Mouse (Mus musculus) telencephalon, adult 2 months (tissue): ENCODE measurements at regions not wholly inside any gene's neighbourhood (a gene's known extent, or its start where the extent isn't known, plus 50 kb on each side); places are given as distances from the start of the nearest gene placed in this dataset.

Experiments
- DNase-seq: peaks from one replicate; pipeline ENCODE4 v3.0.0-alpha.2; 2011; ENCODE audit warnings: low read depth, low spot score

- DNase-seq, result no peak
Observed at GRCm38 (mm10) chr12:77976952-77977351, 217.1 kb upstream of the Gm6657 start.

GRCm38 (mm10) chr12:77986738-77987137, 207.3 kb upstream of the Gm6657 start:
- DNase-seq, result no peak

GRCm38 (mm10) chr12:77989766-77990165, 204.3 kb upstream of the Gm6657 start:
- DNase-seq, result no peak

GRCm38 (mm10) chr12:77991627-77992026, 202.4 kb upstream of the Gm6657 start:
- no peak for DNase-seq

- no peak for DNase-seq
Observed at GRCm38 (mm10) chr12:77994176-77994575, 199.9 kb upstream of the Gm6657 start.

- DNase-seq, result peak; percentile 69
Observed at GRCm38 (mm10) chr12:77997916-77998315, 196.1 kb upstream of the Gm6657 start.

- no peak for DNase-seq
Observed at GRCm38 (mm10) chr12:78000401-78000800, 193.6 kb upstream of the Gm6657 start.

GRCm38 (mm10) chr12:78001846-78002245, 192.2 kb upstream of the Gm6657 start:
- peak; percentile 94 for DNase-seq

GRCm38 (mm10) chr12:78033766-78034165, 160.3 kb upstream of the Gm6657 start:
- DNase-seq, result no peak

- no peak for DNase-seq
Observed at GRCm38 (mm10) chr12:78046582-78046981, 147.5 kb upstream of the Gm6657 start.

- DNase-seq, result no peak
Observed at GRCm38 (mm10) chr12:78055956-78056355, 138.1 kb upstream of the Gm6657 start.

- DNase-seq, result no peak
Observed at GRCm38 (mm10) chr12:78057166-78057565, 136.9 kb upstream of the Gm6657 start.

- DNase-seq, result no peak
Observed at GRCm38 (mm10) chr12:78059965-78060364, 134.1 kb upstream of the Gm6657 start.

- no peak for DNase-seq
Observed at GRCm38 (mm10) chr12:78066024-78066423, 128.0 kb upstream of the Gm6657 start.

- peak; percentile 36 for DNase-seq
Observed at GRCm38 (mm10) chr12:78072935-78073334, 121.1 kb upstream of the Gm6657 start.

GRCm38 (mm10) chr12:78074290-78074802, 119.7 kb upstream of the Gm6657 start:
- DNase-seq, result no peak

GRCm38 (mm10) chr12:78077285-78077684, 116.8 kb upstream of the Gm6657 start:
- DNase-seq, result no peak

GRCm38 (mm10) chr12:78082163-78082562, 111.9 kb upstream of the Gm6657 start:
- DNase-seq, result no peak

- DNase-seq, result no peak
Observed at GRCm38 (mm10) chr12:78086016-78086415, 108.0 kb upstream of the Gm6657 start.

GRCm38 (mm10) chr12:78087921-78088320, 106.1 kb upstream of the Gm6657 start:
- no peak for DNase-seq

GRCm38 (mm10) chr12:78094471-78094870, 99.6 kb upstream of the Gm6657 start:
- no peak for DNase-seq

- DNase-seq, result no peak
Observed at GRCm38 (mm10) chr12:78095352-78095751, 98.7 kb upstream of the Gm6657 start.

- DNase-seq, result no peak
Observed at GRCm38 (mm10) chr12:78095916-78096315, 98.1 kb upstream of the Gm6657 start.

GRCm38 (mm10) chr12:78097119-78097518, 96.9 kb upstream of the Gm6657 start:
- no peak for DNase-seq
